In the genomic region with DNA sequence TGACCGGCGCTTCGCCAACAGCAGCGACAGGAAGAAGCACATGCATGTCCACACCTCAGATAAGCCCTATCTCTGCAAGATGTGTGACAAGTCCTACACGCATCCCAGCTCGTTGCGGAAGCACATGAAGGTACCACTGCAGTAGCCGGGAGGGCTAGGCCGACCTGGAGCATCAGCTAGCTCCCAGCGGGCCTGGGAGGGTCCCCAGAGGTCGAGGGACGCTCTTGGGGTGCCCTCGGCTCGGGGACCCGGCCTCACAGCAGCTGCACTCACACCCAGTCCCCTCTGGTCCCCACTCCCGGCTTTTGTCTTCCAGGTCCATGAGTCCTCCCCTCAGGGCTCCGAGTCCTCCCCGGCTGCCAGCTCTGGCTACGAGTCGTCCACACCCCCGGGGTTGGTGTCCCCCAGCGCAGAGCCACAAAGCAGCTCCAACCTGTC, we compare ENCODE assay signal across 11 mouse cellular contexts. TPM values are rescaled to one million over a fixed set of nuclear protein-coding genes. Genes with fewer than 3 reads are reported as not detected.
A peak's percentile ranks its signal among the peaks of the same experiment; 100 is the strongest.
DNase-seq lines count a peak whose midpoint lies in the region; ATAC-seq and TF ChIP-seq lines count a peak whose summit lies in the region.
"Had no signal": no experiment of that assay in that cellular context is flagged by ENCODE, and none has a peak within 500 bp of the region (broad histone marks: within the 10 kb centered on the region; RNA-seq: fewer than 3 reads in every experiment).

No protein-coding gene starts in this region.

- no peaks in the 10 kb centered on the region for H3K4me1 ChIP-seq in cerebellum, adult 2 months (ENCODE audit: control insufficient read depth, insufficient read depth, low read length)
- peaks cover 8% of the 10 kb centered on the region; the same call in 1 of the 2 replicates for H3K4me1 ChIP-seq in forebrain, embryonic 14.5 days (ENCODE audit: control insufficient read depth, insufficient read depth, low read length)
- H3K4me1 ChIP-seq in midbrain, embryonic 11.5 days (ENCODE audit: control insufficient read depth, insufficient read depth, low read length): peaks cover 11% of the 10 kb centered on the region

- peak; percentile 17 to 46 for DNase-seq in adrenal gland, adult (ENCODE audit: inconsistent age in 2 of 2, low spot score in 1 of 2)
- DNase-seq in adrenal gland, postnatal 4 days (ENCODE audit: low spot score in 2 of 2): no peak
- peak; percentile 63 to 81 for DNase-seq in cerebellum, adult 2 months
- peak; percentile 53 for DNase-seq in forebrain, embryonic 14.5 days (ENCODE audit: low spot score)
- DNase-seq in midbrain, embryonic 11.5 days (ENCODE audit: low spot score, missing footprints): peak; percentile 99
- DNase-seq in testis, postnatal 10 days (ENCODE audit: low spot score): no peak
- no peak for DNase-seq in gastrocnemius, postnatal 4 days (ENCODE audit: low spot score in 2 of 2)
- DNase-seq in adrenal gland, postnatal 14 days: no peak

- no peaks in the 10 kb centered on the region for H3K27me3 ChIP-seq in cerebellum, adult 2 months (ENCODE audit: control insufficient read depth, insufficient read depth, low read length)
- H3K27me3 ChIP-seq in forebrain, embryonic 14.5 days (replicated peaks; ENCODE audit: control insufficient read depth, insufficient read depth, low read length): peaks cover 31% of the 10 kb centered on the region
- peaks cover 57% of the 10 kb centered on the region for H3K27me3 ChIP-seq in midbrain, embryonic 11.5 days (ENCODE audit: control insufficient read depth, insufficient read depth, low read length)

- peaks cover 7% of the 10 kb centered on the region; the same call in 1 of the 2 replicates for H3K36me3 ChIP-seq in forebrain, embryonic 14.5 days (ENCODE audit: control insufficient read depth, insufficient read depth, low read length)
- no peaks in the 10 kb centered on the region for H3K36me3 ChIP-seq in midbrain, embryonic 11.5 days (ENCODE audit: control insufficient read depth, insufficient read depth, low read length)

- no peak for ATAC-seq in forebrain, embryonic 14.5 days
- ATAC-seq in midbrain, embryonic 11.5 days (ENCODE audit: low FRiP score): no peak

- 1% methylated on average over 22 of the region's 22 CpGs for WGBS in cerebellum, adult 2 months
- under 1% methylated on average over 20 of the region's 22 CpGs for WGBS in forebrain, embryonic 14.5 days
- 0% methylated on average over 22 of the region's 22 CpGs for WGBS in midbrain, embryonic 11.5 days

- no peaks in the 10 kb centered on the region for H3K9me3 ChIP-seq in forebrain, embryonic 14.5 days (replicated peaks; ENCODE audit: control insufficient read depth, low read length)
- no peaks in the 10 kb centered on the region for H3K9me3 ChIP-seq in midbrain, embryonic 11.5 days (ENCODE audit: control insufficient read depth, low read length)

- peak overlapping the region; percentile 85 for H3K9ac ChIP-seq in forebrain, embryonic 14.5 days (ENCODE audit: low read length)
- H3K9ac ChIP-seq in midbrain, embryonic 11.5 days (ENCODE audit: low read length): peak overlapping the region; percentile 96

- H3K27ac ChIP-seq in cerebellum, adult 2 months (ENCODE audit: insufficient read depth, low read length): peak overlapping the region; percentile 91
- H3K27ac ChIP-seq in forebrain, embryonic 14.5 days (ENCODE audit: low read depth, low read length): peak overlapping the region; percentile 99
- peak overlapping the region; percentile 50 for H3K27ac ChIP-seq in midbrain, embryonic 11.5 days (ENCODE audit: low read depth, low read length)

- peak; percentile 14; the same call in 1 of the 2 replicates for TF ChIP-seq POLR2A in cerebellum, adult 2 months (IDR thresholded peaks at IDR 0.05; ENCODE audit: borderline replicate concordance, insufficient read depth, low read length)

- H3K4me3 ChIP-seq in cerebellum, adult 2 months (replicated peaks; ENCODE audit: insufficient read depth, low read depth, low read length): peak overlapping the region; percentile 98
- H3K4me3 ChIP-seq in forebrain, embryonic 14.5 days (ENCODE audit: low read depth, low read length): peak overlapping the region; percentile 49
- H3K4me3 ChIP-seq in midbrain, embryonic 11.5 days (ENCODE audit: low read depth, low read length): peak overlapping the region; percentile 75

- peak overlapping the region; percentile 73 for H3K4me2 ChIP-seq in forebrain, embryonic 14.5 days (ENCODE audit: low read length)
- H3K4me2 ChIP-seq in midbrain, embryonic 11.5 days: peak overlapping the region; percentile 62

- TF ChIP-seq CTCF in cerebellum, adult 2 months (IDR thresholded peaks at IDR 0.05; ENCODE audit: borderline replicate concordance, insufficient read depth, low read depth, low read length): no peak

RNA-seq across cellular contexts. Expression of gene Zic2, which starts 3.4 kb away (rescaled TPM):
- total RNA-seq in adrenal gland, postnatal 4 days (2021): 1 to 10 TPM in 1 of 2 experiments, under 1 TPM in 1; 0.22 to 1.4 TPM
- polyA plus RNA-seq in cerebellum, adult 2 months (2012; rRNA removed): 157 and 186 TPM in 2 replicates
- polyA plus RNA-seq in forebrain, embryonic 14.5 days (2014; fragmentation: Nextera tagmentation; extraction: Ambion mirVana): 7.3 and 9.8 TPM in 2 replicates
- 5.8 and 6.3 TPM in 2 replicates for polyA plus RNA-seq in midbrain, embryonic 11.5 days (2014; fragmentation: Nextera tagmentation; extraction: Ambion mirVana)
- total RNA-seq in gastrocnemius, postnatal 4 days (2021): under 1 TPM in 1 of 2 experiments, not detected in 1; 0.18 TPM
- 0.64 TPM in 1 of 2 replicates, not detected in the other for total RNA-seq in adrenal gland, postnatal 14 days (2021)
- polyA plus RNA-seq: heart, postnatal 0 days; liver, embryonic 16.5 days; small intestine, adult 2 months had no signal

RNA-seq across cellular contexts. Expression of gene Gm10837, which starts 11.8 kb away (rescaled TPM):
- not detected for total RNA-seq in adrenal gland, postnatal 4 days (2021)
- polyA plus RNA-seq in cerebellum, adult 2 months (2012; rRNA removed): 2.7 TPM in 2 replicates
- 0.32 and 0.55 TPM in 2 replicates for polyA plus RNA-seq in forebrain, embryonic 14.5 days (2014; fragmentation: Nextera tagmentation; extraction: Ambion mirVana)
- polyA plus RNA-seq in midbrain, embryonic 11.5 days (2014; fragmentation: Nextera tagmentation; extraction: Ambion mirVana): 0.41 and 0.45 TPM in 2 replicates
- total RNA-seq in gastrocnemius, postnatal 4 days (2021): not detected
- not detected in 2 replicates for total RNA-seq in adrenal gland, postnatal 14 days (2021)
- polyA plus RNA-seq: heart, postnatal 0 days; liver, embryonic 16.5 days; small intestine, adult 2 months had no signal

RNA-seq across cellular contexts. Expression of gene Zic5, which starts 13.1 kb away (rescaled TPM):
- total RNA-seq in adrenal gland, postnatal 4 days (2021): under 1 TPM in 1 of 2 experiments, not detected in 1; 0.40 TPM
- 27.5 and 30.4 TPM in 2 replicates for polyA plus RNA-seq in cerebellum, adult 2 months (2012; rRNA removed)
- 9.5 and 10.9 TPM in 2 replicates for polyA plus RNA-seq in forebrain, embryonic 14.5 days (2014; fragmentation: Nextera tagmentation; extraction: Ambion mirVana)
- 14.6 and 15.8 TPM in 2 replicates for polyA plus RNA-seq in midbrain, embryonic 11.5 days (2014; fragmentation: Nextera tagmentation; extraction: Ambion mirVana)
- total RNA-seq in gastrocnemius, postnatal 4 days (2021): not detected
- total RNA-seq in adrenal gland, postnatal 14 days (2021): 0.11 TPM in 1 of 2 replicates, not detected in the other
- polyA plus RNA-seq: heart, postnatal 0 days; liver, embryonic 16.5 days; small intestine, adult 2 months had no signal

RNA-seq across cellular contexts. Expression of gene Gm5089, which starts 27.7 kb away (rescaled TPM):
- total RNA-seq in adrenal gland, postnatal 4 days (2021): not detected
- 0.49 TPM in 2 replicates for polyA plus RNA-seq in cerebellum, adult 2 months (2012; rRNA removed)
- polyA plus RNA-seq in forebrain, embryonic 14.5 days (2014; fragmentation: Nextera tagmentation; extraction: Ambion mirVana): 0.25 and 0.33 TPM in 2 replicates
- 0.62 and 0.64 TPM in 2 replicates for polyA plus RNA-seq in midbrain, embryonic 11.5 days (2014; fragmentation: Nextera tagmentation; extraction: Ambion mirVana)
- total RNA-seq in gastrocnemius, postnatal 4 days (2021): not detected
- total RNA-seq in adrenal gland, postnatal 14 days (2021): not detected in 2 replicates
- polyA plus RNA-seq: heart, postnatal 0 days; liver, embryonic 16.5 days; small intestine, adult 2 months had no signal

RNA-seq across cellular contexts. Expression of gene Pcca, which starts 55.5 kb away (rescaled TPM):
- 10 to 100 TPM; 63.2 to 64.4 TPM for total RNA-seq in adrenal gland, postnatal 4 days (2021)
- 68.3 and 84.5 TPM in 2 replicates for polyA plus RNA-seq in cerebellum, adult 2 months (2012; rRNA removed)
- polyA plus RNA-seq in forebrain, embryonic 14.5 days (2014; fragmentation: Nextera tagmentation; extraction: Ambion mirVana): 25.0 and 25.7 TPM in 2 replicates
- 28.1 and 31.2 TPM in 2 replicates for polyA plus RNA-seq in midbrain, embryonic 11.5 days (2014; fragmentation: Nextera tagmentation; extraction: Ambion mirVana)
- total RNA-seq in gastrocnemius, postnatal 4 days (2021): 10 to 100 TPM; 28.4 to 29.2 TPM
- 189 and 214 TPM in 2 replicates for total RNA-seq in adrenal gland, postnatal 14 days (2021)

Comparison
In these comparisons a context has a peak if more than half of its experiments do, and no peak if none do; other contexts are left out.
1. DNase-seq: peak in adrenal gland, adult (2 of 2), cerebellum, adult 2 months (2 of 2), forebrain, embryonic 14.5 days (single experiment) and midbrain, embryonic 11.5 days (single experiment); none in adrenal gland, postnatal 4 days (0 of 2), testis, postnatal 10 days (single experiment), gastrocnemius, postnatal 4 days (0 of 2) and adrenal gland, postnatal 14 days (single experiment).
2. Peak in every context shown above with its lines, with median percentiles within 50 percentile points of each other: H3K27ac ChIP-seq and H3K4me3 ChIP-seq.